Mouse (Mus musculus): Measurements from ENCODE around the gene Tsnaxip1.

Tsnaxip1 gene

DNA sequence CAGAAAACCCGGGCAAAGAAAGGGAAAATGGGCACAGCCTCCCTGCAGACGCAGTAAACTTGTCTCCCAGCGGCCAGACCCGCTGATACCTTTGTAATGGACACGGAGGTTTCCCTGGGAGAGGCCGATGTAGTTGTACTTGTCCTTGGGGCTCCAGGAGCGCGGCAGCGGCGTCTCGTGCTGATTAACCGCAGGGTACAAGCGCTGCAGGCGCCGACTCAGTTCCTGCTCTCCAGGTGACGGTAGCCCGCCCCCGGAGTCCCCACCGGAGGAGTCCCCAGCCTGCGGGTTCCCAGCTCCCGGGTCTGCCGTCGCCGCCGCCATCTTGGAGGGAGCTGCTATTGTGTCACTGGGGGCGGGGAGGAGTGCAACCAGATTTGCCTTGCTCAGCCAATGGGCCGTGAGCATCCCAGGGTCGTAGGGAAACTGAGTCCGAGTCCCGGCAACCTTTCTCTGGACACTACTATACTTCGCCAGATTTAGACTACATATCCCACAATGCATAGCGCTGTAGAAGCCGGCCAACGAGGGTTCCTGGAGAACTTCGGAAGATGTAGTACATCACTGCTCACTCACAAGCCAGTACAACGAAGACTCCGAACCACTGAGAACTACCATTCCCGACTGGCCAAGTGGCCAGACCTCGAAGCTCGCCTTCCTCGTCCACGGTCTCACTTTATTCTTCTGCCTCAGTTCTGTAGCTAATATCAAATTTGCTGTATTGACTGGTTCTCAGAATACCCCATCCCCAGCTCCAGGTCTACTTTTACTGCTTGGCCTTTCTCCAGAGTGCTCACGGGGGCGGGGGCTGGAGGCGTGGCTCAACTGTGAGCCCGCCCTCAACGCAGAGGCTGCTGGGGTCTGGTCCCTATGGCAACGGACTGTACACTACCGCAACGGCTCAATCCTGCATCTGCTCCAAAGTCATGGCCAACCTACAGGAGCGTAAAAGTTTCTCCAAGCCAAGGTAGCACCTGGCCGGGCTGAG is at the start of gene Tsnaxip1, which contains the start of gene Ranbp10:
Gene Tsnaxip1 (plus strand): TSS at position 871 of the 988 bp plus-strand sequence.
Gene Ranbp10 (minus strand): TSS at position 490 of the 988 bp plus-strand sequence.
- DNase-seq: peak; percentile 96

DNA sequence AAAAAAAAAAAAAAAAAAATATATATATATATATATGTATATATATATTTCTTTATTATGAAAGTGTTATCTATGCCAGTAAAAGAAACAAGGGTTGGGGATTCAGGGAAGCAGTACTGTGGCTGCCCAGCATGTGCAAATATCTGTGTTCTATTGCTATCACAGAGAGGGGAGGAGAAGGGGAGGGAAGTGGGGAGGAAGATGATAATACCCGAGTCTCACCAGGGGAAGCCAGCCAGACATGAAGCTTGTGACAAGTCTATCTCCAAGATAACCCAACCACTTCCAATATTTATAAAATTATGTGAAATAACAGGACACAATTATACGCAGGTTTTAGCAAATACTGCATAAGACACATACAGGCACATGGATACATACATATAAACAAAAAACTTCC is 49.7 kb upstream of the Tsnaxip1 start:
- DNase-seq: no peak

DNA sequence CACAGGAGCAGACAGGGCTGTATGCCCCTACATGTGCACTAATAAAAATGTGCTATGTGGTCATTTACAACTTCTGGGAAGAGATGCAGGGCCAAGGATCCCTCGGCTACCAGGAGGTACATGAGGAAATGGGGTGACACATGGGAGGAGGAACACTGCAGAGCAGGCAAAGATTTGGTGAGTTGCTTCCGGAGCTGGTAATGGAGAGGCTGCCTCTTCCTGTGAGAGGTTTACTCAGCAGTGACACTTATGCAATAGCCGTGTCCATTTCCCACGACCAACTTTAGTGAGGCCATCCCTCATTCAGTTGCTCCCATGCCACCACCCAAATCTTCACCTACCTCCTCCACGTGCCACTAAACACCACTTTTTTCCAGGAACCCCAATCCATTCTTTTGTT is 47.2 kb upstream of the Tsnaxip1 start:
- DNase-seq: no peak

DNA sequence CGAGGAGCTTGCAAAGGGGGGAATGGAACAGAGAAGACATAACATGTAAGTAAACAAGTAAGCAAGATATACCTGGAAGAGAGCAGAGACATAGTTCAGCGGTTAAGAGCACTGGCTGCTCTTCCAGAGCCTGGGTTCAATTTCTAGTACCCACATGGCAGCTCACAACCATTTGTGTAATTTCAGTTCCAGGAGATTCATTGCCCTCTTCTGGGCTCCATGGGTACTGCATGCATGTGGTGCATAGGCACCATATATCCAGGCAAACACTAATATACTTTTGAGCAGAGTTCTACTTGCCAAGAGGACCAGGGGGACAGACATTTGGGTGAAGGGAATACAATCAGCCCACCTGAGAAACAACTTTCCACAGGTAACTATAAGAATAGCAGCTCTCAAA is 39.3 kb upstream of the Tsnaxip1 start:
- DNase-seq: peak; percentile 43 to 72

DNA sequence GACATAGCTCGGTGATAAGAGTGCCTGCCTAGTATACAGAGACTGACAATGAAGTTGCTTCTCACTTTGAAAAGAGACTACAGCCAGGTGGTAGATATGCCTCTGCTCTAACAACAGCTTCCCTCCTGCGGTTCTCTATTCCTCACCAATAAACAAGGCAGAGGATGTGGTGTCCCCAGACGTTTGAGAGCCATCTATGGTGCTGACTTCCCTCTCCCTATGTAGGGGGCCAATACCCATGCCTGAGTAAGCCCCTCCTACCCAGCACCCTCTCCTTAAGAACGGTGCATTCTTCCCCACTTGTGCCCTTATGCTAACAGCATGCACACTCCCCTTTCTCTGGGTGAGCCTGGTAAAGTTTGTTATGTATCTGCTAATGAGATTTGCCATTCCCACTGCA is 38.6 kb upstream of the Tsnaxip1 start:
- no peak for DNase-seq

DNA sequence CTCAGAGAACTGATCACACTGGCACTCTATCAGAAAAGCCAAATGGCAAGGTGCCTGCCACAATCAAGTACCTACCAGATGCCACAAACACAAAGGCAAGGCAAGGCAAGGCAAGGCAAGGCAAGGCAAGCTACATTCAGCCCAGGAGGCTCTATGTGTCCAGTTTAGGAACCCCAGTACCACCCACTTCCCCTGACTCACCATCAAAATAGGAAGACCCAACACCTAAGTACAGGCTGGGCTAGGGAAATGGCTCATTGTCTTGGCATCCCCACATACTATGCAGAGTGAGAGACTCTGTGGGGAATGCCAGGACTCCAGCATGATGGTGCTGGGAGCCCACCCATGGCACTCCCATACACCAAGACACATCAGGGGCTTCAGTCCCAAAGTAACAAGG is 37.9 kb upstream of the Tsnaxip1 start:
- peak in 1 of 2 experiments; percentile 20 for DNase-seq

DNA sequence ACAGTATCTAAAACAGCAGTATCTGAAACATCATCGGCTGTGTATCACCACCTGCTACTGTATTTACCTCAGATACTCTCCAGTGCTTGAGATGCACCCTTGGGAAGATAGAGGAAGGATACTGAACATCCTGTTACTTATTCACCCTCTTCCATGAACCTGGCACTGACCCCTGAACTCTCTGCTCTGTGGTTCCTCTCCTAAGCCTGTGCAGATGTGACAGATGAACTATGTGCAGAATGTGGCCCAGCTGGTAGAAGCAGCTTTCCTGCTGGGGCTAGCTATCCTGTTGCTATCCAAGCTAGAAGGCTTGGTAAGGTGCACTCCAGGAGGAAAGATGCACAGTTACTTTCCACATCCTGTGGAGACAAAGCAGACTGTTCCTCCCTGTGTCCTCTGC is 34.2 kb upstream of the Tsnaxip1 start:
- DNase-seq: no peak

DNA sequence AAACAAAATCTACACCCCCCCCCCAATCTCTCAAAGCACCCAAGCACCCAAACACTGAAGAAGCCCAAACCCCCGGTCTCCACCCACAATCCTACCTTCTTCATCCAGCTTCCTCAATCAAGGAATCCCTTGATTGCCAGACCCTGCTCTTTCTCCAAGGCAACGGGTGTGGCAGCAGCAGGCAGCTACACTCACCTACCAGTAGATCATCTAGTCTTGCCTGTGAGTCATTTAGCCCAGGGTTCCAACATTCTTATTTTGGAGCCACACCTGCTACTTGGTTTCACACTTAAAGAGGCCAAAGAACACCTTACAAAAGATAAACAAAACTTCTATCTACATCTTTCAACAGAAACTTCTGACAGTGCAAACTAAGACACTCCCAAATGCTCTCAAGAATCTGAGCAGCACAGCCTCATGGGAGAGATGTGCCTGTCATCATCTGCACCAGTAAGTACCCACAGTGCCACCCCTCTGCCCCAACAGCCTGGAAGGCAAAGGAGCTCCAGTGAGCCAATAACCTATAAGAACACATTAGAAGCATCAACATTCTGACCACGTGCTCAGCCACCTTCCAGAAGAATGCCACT is 33.4 kb upstream of the Tsnaxip1 start:
- no peak for DNase-seq

DNA sequence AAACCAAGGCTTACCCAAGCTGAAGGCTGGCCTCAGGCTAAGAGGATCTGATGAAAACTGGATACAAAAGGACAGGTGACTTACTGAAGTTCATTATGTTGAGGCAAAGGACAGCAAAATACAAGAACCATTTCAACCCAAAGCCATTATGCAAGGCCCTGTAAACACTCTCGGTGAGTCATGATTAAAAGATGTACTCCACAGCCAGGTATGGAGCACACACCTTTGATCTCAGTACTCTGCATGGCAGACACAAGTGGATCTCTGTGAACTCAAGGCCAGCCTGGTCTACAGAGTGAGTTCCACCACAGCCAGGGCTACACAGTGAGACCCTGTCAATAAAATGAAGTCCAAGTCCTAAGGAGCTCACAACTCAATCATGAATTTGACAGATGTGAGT is 31.7 kb upstream of the Tsnaxip1 start:
- DNase-seq: no peak

DNA sequence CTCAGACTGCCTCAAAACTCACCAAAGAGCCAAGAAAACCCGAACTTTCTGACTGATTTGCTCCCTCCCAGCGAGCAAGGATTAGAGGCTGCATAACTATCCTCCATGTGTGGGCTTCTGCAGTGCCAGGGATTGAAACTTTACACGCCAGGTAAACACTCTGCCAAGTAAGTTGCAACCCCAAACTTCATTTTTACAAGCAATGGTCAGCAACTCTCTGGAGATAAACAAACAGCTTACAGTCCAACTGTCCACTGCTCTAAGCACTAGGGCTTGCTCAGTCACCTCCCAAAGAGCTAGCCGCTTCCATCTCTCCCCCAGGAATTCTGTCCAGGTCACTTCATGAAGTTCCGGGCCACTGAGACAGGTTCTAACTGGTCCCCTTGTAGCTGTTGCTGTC is 29.1 kb upstream of the Tsnaxip1 start:
- DNase-seq: no peak

DNA sequence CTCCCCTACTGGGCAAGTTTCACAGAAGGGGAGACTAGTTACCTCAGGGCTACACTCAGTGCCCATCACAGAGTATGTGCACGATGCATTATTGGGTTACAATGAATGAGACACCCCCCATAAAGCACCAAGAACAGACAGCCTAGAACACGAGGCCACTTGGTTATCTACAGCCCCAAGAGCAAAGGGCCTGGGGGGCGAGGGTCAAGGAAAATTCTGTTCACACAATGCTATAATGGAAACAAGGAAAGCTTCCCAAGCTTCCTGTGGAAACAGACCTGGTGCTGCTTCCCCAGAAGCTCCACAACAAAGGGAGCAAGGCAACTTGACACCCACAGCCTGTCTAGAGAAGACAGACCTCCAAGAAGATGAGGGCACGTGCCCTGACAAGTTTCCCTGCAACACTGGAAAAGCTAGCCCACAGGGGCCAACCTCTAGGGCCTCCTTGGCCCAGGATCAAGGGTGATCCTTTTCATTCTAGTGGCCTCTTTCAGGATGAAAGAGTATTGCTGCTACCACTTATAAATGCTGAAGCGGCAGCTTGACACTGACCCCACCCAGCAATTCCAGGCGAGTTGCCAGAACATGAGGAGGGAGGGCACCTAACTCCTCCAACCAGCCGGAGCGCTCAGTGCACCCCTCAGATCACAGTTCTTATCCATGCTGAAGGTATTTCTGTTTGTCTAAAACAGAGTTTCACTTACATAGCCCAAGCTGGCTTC is 28.3 kb upstream of the Tsnaxip1 start:
- peak; percentile 80 to 83 for DNase-seq

DNA sequence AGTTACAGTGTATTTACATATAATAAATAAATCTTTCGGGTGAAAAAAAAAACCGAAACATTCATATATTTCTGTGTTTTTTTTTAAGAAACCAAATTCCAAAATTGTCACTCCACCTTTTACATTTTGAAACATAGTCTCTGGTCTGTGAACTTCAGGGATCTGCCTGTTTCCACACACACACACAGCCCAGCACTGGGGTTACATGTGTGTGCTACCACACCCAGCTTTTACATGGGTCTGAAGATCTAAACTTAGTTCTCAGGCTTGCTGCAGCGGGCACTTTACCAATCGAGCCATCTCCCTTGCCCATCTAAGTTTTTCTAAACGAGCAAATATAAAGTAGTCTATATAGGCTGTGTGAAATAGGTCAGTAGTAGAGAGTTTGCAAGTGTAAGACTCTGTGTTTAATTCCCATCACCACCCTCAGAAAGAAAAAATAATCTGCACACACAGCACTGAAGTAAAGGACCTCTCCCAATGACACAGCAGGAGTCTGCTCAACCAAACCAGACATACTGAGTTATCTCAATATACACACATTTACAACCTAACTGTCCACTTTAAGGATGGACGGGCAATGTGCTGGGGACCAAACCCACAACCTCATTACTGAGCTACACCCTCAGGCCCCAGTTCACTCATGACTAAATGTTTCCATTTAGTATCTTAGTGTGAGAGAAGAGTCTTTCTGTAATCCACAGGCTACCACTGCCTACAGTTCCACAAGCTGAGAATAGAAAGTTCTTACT is 26.2 kb upstream of the Tsnaxip1 start:
- no peak for DNase-seq

DNA sequence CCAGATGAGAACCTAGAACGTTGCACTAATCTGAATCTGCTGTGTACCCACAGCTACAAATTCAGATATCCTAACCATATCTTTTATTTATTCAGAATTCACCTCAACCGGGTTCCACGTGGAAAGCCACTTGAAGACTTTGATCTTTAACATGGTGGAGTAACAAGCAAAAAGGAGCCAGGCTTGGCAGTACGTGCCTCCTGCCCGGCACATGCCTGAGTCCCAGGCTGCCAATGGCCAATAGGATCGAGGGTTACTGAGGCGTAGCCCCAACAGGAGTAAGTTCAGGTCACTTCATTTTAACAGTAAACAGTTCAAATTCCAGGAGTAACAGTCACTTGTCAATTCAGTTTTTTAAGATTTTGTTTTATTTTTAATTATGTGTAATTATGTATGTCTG is 22.7 kb upstream of the Tsnaxip1 start:
- no peak for DNase-seq

DNA sequence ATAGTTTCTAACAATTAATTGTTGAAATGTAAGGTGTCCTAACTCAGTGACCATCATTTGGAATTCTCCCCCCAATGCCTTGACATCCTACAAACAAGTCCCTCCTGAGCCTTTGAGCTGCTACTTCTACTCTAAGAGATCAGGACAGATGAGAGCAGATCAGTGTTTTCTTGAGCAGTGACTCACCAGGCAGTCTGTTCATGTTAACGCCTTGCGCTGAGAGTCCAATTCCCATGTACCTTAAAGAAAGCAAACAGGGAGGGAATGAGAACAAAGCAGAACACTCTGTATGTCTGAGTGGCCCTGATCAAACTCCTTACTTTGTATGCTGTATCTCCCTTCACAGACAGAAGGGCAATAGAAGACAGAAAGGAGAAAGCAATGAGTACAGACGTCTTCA is 22.2 kb upstream of the Tsnaxip1 start:
- no peak for DNase-seq

DNA sequence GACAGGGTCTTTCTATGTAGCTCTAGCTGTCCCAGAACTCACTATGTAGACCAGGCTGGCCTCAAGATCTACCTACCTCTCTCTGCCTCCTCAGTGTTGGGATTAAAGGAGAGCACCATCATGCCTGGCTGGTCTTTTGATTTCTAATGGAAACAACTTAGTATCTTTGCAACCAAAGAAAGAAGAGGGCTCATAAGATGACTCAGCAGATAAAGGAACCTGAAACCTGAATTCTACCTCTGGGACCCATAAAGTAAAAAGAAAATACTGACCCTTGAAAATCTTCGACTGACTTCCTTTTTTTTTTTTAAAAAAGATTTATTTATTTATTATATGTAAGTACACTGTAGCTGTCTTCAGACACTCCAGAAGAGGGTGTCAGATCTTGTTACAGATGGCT is 21.6 kb upstream of the Tsnaxip1 start:
- no peak for DNase-seq

DNA sequence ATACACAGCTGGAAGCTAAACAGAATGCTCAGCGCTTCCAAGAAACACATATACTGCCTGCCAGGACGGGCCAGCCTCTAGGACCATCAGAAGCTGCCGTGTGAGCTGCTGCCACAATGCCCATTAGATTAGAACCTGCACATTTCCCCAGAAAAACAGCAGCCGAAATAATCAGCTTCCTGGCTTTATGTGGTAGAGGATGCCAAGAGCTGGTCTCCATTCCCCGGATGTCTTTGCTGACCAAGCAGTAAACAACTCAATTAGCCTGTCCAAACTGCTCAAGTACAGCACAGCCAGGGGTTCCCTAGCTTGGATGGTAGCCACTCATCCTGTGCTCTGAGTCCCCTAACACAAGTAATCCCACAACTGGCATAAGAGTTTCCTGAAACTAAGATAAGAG is 19.8 kb upstream of the Tsnaxip1 start:
- no peak for DNase-seq

DNA sequence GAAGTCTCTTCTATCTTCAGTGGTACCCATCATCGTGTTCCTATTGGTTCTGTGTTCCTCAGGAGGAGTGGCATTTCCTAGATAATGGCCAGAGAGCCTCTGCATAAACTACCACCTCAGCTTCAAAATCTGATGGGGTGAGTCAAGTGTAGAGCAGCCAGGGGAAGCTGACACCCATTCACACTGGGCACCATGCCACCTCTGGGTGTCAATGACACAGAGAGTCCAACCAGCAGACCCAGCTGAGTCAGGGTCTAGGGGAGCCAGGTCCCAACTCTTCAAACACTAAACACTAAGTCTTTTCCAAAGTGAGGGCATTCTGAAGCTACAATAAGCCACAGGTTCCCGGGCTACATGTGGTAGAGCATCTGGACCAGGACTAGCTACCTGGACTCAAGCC is 19.1 kb upstream of the Tsnaxip1 start:
- no peak for DNase-seq

DNA sequence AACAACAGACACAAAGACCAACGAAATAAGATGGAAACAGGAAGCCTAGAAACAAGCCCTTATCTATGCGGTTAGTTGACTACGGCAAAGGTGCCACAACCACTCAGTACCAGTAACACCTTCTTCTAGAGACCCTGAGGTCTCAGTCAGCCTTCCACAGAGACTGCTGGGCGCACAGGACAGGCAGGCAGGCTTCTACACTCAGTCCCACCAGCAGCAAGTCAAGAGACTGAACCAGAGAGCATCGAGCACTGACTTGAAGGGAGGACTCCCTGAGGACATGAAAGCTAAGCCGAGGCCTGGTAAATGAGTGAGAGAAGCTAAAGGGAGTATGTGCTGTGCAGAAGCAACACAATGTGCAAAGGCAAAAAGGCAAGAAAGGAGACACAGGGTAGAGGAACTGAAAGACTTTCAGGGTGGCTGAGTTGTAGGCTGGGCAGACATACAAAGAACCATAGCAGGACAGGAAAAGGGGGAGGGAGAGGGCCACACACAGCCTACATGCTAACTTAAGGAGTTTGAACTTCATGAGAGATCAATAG is 17.2 kb upstream of the Tsnaxip1 start:
- no peak for DNase-seq

DNA sequence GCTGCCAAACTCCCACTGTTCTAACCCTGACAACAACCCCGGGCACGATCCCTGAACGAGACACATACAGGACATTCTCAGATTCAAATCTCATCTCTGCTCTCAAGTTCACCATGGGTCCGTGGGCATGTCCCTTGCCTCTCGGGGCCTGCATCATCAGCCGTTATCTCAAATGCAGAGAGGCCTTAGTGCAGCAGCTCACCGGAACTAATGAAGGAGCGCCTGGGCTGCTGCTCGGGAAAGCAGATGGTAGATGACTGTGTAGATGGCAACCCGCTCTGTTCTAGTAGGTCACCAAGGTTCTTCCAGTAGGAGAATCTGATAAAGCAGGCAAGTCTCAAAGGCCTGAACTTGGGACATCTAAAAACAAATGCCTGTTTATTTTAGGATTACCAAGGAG is 16.5 kb upstream of the Tsnaxip1 start:
- peak; percentile 26 to 42 for DNase-seq

DNA sequence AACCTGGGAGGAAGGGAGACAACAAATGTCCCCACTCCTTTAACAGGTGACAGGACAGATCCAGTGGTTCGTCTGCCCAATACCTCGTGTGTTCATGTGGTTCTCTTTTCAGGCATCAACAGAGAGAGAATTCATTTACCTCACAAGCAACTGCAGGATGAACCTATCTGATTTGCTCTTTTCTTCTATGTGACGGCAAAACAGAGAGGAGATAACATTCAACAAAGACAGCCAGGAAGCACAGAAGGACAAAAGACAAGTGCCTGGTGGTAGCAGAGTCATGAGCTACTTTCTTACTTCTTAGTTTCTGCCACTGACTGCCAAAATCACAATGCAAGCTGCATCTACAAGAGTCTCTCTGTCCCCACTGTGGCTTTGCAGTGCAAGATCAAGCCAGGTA is 16.0 kb upstream of the Tsnaxip1 start:
- DNase-seq: no peak

DNA sequence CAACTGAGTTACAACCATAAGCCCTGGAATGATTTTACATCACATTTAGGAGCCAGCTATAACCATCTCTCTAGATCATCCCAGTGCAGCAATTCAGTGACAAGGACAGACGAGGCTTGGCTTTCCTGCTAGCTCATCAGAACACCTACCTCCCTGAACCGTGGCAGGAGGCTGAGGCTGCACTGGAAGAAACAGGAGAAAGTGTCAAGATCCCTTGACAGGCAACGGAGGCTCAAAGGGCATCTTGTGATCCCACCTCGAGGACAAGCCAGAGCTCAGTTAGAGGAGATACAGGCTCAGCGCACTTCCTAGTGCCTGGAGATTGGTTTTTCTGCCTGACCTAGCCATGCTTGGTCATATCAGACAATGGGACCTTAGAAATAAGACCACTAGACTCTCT is 15.0 kb upstream of the Tsnaxip1 start:
- no peak for DNase-seq

DNA sequence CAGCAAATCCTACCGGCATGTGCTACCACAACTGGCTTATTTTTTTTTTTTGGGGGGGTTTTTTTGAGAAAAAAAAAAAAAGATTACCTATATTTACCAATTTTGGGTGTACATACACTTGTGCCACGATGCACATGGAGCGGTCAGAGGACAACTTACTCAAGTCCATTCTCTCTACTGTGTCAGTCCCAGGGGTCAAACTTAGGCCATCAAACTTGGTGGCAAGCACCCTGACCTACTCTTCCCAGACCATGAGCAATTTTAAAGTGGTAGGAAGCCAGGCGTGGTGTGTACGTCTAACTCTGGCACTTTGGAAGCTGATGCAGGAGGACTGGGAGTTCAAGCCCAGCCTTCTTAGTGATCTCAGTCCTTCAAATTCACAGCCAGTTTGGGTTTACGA is 14.3 kb upstream of the Tsnaxip1 start:
- no peak for DNase-seq

DNA sequence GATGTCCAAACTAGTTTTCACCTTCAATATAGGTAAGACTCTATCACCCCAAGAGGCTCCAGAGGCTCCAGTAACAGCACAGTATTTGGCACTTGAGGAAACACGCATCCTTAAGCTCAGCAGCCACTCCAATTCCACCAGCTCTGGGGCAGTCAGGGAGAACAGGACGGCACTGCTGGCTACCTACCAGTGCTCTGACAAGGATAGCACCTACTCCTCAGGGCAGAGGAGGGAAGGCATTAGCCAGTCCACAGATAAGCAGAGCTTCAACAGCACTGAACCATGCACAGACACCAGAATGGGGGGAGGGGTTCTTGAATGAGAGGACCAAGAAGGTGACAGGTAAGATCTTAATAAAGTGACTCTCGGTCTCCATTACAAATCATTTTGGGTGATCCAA is 7.9 kb upstream of the Tsnaxip1 start:
- no peak for DNase-seq
